Mouse (Mus musculus): ENCODE data around the gene Rnf169.
"Not testable (repeated sequence)": the region's sequence is repeated elsewhere in the genome, so short reads cannot be mapped to it uniquely, and the experiment has no call there.

Gene Rnf169

DNA sequence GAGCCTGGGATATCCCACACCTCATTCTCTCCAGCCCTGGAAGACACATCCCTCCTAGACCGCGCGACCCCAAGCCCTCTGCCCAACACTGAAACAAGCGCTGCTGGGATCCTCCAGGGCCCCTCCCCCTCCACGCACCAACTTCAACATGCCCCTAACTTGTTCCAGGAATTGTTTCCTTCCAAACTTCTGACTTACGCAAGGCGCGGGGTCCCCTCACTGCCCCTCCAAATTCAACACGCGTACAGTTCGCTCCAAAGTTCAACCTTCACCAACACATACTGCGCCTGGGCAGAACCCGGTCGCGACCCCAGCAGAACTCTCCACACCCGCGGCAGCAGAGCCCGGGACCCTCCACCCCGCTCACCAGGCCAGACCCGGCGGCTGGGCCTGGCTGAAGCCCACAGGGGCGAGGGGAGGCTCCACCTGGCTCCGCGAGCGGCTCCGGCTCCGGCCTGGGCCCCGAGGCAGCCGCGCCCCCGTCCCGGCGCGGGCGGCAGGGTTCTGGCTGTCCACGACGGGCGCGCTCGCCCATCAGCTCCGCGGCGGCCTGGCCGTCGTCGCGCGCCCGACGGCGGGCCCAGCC, 609 bp downstream of the Rnf169 start:
- DNase-seq (ENCODE audit: low spot score in 2 of 2), result no peak

DNA sequence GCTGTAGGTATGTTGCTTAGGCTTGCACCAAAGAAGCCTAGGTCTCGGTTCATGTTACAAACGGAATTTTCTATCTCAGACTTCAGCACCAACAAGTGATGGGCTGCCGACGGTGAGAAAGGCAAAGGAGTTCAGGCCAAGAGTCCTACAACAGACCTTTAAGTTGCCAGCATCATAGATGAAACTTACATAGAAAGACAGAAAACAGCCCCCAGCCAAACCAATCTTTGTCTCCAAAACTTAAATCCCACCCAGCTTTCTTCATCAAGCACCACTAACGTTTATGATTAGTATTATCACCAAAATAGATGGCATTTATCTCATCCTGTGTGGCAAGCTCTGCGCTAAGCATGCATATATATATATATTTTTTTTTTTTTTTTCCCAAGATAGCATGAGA, 1.2 kb downstream of the Rnf169 start:
- DNase-seq (ENCODE audit: low spot score in 2 of 2), result no peak

DNA sequence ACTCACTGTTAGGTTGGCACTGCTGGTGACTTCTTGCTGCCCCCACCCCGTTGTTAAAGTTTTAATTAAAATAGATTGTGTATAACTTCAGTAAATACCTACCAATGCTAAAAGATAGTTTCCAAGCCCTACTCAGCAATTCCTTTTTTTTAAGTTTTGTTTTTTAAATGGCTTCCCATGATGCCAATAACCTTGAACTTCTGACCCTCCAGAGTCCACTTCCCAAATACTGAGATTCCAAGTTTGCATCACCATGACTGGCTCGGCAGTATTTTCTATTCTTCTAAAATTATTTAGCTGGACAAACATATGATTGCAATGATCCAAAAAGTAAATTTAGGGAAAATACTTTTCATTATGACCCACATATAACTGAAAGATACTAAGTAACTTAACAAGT, 2.2 kb downstream of the Rnf169 start:
- no peak for DNase-seq (ENCODE audit: low spot score in 2 of 2)

DNA sequence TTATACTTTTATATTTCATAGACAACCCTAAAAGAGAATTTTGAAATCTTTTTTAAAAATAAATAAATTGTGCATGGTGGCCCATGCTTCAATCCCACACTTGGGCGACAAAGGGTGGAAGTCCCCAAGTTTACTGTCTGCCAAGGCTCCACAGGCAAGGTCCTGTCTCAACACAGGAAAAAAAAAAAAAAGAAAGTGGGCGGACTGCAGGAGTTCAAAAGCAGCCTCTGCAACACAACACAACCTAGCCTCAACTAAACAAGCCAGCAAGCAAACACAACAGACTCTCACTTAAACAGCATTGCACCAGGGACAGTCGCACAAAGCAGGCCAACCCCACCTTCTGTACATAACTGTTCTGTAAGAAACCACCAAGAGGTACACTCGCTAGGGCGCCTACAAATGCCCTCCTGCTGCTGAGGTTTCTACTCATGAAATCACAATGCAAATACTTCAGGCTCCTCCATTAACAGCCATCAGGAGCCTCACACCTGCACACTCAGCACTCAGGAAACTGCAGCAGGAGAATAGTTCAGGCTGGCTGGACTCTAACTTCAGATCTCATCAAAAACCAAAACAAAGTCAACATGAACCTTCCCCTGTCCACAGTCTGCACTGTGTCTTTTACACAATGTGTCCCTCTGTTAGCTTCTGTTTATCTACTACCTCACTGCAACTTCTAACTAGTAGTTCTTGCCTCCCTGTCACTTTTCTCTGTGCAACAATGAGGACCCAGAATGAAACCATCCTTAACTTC, 4.3 kb downstream of the Rnf169 start:
- no peak for DNase-seq (ENCODE audit: low spot score in 2 of 2)

DNA sequence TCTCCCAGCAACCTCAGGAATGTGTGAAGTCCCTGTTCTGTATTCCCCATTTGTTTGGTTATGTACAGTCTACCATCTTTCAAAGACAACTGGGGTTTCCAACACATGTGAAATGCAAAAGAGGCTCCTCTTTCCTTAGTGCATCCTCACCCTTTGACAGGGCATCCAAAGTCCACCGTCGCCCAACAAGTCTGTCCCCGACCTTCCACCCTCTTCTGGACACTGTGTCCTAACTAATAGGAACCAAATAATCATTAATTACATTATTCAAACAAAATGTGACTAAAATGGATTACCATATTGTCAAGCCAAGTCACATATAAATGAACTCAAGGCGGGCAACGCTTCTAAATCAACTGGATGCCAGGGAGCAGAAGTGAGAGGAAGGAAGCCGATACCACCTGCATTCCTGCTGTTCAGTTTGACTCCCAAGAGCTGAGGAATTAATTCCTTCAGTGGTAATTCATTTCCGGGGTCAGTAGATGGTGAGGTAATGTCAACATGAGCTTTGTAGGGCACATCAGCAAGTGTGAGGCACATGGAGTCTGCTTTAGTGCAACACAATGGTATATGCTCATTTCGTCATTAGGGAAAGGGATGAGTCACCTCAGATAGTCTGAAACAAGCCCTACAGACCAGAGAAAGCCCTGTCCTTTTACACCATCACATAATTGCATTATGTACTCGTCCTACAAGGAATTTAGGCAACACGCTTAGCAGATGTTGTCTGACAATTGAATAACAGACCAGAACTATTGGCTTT, 5.9 kb downstream of the Rnf169 start:
- DNase-seq (ENCODE audit: low spot score in 2 of 2), result no peak

DNA sequence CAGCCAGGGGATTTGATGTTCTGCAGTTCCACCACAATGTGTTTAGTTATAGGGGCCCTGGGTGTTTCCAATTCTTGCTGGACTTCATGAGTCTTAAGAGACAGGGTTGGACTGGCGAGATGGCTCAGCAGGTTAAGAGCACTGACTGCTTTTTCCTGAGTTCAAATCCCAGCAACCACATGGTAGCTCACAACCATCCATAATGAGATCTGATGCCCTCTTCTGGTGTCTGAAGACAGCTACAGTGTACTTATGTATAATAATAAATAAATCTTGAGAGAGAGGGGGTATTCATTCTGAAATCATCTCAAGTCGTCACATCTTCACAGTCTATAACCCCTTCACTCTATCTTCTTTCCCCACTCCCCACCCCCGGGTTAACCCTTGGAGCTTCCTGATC, 7.3 kb downstream of the Rnf169 start:
- not testable (repeated sequence) for DNase-seq (ENCODE audit: low spot score in 2 of 2)

DNA sequence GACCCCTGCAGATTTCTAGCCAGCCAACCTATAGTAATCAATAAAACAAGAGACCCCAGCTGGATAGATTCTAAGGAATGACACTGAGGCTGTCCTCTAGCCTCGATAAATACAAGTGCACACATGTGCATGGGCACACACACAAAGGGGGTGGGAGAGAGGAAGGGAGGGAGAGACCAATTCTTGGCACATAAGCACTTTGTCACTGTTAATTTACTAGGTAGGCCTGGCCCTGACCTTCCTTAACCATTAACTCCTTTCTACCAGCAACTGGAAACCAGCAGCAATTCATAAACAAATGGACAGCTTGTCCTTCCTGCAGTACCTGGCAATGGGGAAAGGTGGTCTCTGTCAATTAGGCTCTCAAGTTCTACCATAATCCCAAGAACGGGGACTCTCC, 8.3 kb downstream of the Rnf169 start:
- DNase-seq (ENCODE audit: low spot score in 2 of 2), result no peak

DNA sequence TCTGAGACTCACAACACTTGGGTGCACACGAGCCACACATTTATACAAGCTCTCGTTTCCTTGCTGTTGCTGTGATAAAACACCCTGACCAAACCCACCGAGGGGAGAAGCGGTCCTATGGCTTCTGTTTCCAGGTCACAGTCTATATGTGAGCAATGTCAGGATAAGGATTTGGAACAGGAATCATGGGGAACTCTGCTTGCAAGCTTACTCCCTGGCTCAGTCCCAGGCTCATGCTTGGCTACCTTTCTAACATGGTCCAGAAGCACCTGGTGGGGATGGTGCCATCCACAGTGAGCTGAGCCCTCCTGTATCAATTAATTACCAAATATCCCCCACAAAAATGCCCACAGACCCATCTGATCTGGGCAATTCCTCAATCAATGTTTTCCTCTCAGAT, 11.1 kb downstream of the Rnf169 start:
- DNase-seq (ENCODE audit: low spot score in 2 of 2), result no peak

DNA sequence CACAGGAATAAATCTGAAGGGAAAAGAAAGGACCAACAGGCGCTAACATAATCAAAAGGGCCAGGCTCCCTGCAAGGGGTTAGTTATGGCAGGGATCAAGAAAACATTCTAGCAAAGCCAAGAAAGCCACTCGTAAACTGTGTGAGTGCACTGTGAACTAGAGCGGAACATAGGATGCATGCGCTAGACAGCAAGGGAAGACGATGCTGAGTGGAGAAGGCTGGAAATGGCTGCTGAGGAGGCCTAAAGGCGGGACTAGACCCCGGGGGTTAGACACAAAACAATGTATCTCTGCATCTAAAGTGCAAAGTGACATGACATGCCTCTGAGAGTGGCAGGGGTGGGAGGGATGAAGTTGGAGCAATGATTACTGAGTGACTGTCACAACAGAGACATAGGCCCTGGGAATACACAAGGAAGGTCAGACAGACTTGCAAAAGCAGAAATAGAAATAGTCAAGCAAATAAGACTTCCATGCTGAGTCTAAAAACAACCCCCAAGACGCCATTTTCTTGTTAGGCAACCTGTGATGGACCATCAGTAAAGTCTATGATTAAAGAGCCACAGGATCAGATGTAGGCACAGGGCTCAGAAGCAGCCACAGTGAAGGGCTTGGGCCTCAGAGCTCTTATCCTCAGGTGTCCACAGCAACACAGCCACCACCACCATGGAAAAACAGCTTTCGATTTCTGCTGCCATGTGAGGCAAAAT, 14.1 kb downstream of the Rnf169 start:
- DNase-seq (ENCODE audit: low spot score in 2 of 2), result no peak

DNA sequence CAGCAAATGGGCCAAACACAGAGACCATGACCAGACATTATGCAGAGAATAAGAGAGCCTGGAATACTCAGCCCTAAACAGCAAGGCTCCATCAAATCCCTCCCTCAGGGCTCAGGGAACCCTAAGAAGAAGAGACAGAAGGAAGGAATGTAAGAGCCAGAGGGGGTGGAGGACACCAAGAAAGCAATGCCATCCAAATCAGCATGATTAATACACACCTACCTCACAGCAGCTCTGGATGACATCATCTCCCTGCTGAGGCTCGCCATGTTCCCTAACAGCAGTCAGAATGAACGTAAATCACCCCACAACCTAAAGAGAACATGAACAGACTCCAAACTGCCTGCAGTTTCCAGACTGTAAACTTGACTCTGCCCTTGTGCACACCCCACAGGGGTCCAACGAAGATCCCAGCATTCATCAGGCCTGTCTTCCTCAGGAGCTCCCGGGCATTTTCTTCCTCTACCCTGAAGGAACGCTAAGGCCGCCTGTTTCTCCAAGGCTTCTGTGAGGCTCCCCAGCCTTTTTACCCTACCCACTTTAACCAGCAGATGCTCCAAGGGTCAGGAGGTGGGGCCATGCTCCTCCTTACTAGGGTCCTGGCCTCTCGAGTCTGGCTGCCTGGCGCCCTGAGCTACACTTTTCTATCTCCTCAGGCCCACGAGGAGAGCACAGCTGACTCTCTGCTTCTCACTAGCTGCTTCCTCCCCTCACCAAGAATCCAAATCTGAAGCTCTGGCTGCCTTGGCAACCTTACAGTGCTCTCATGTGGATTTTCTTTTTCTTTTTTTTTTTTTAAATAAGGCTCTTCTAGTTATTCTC, 15.0 kb downstream of the Rnf169 start:
- DNase-seq (ENCODE audit: low spot score in 2 of 2), result peak in 1 of 2 experiments; percentile 71

DNA sequence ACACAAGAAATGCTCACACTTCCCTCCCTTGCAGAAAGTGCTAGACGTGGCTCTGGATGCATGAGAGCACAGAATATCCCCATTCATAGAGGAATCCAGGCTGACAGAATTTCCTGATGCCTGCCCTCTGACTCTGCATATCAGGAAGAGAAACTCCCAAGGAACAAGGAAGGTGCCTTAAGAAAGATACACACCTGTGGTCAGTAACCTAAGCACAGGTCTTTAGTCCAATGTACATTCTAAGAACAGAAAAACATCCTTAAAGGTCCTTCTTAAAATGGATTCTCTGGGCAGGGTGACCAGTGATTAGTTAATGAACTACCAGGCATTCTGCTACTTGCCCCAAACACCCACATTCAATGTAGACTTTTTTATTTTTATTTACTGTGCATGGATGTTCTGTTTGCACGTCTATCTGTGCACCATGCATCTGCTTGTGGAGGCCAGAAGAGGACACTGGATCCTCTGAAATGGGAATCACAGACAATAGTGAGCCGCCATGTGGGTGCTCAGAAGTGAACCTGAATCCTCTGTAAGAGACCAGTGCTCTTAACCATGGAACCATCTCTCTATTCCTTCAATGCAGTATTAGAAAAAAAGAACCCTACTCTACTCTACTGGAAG, 16.9 kb downstream of the Rnf169 start:
- no peak for DNase-seq (ENCODE audit: low spot score in 2 of 2)

DNA sequence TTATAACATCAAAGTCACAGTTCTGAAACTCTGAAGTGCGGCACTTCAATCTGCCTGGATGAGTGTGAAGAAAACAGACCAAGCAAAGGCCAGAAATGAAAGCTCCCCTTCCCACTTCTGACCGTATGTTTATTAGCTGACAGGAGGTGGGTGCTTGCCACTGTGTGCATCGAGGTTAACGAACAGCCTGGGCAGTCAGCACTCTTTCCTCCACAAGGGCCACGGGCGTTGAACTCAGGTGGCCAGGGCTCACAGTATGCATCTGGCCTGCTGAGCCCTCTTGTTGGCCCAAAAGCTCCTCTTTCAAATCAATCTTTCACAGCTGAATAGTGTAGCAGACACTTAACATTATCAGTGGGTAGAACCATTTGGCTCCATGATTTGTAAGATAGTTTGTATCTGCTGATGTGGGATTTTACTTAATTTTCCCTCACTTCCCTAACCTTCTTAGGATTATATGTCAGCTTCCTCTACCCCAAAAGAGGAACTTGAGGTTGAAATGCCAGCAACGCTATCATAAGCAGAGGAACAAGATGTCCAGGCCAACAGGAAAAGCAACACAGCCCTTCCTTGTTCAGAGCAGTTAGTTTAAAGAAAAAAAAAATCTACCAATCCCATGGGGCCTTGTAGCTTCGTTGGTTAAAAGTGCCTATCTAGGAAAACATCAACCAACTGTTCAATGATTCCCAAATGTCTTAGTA, 17.6 kb downstream of the Rnf169 start:
- no peak for DNase-seq (ENCODE audit: low spot score in 2 of 2)

DNA sequence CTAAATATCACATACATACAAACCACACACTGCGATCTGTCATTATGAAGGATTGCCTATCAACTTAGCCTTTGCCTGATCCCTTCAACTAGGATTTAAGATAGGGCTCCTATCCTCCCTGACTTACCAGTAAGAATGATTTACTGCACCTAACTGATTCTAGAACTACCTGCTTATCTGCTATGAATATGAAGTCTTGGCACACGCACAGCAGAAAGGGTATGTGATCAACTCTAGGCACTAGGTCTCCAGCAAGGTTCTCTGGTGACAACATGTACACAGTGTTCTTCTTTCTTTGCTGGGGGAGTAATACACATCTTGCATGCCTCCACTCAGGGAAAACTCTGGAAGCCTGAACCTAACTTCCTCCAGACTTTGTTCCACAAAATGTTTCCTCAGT, 18.7 kb downstream of the Rnf169 start:
- DNase-seq (ENCODE audit: low spot score in 2 of 2), result no peak

DNA sequence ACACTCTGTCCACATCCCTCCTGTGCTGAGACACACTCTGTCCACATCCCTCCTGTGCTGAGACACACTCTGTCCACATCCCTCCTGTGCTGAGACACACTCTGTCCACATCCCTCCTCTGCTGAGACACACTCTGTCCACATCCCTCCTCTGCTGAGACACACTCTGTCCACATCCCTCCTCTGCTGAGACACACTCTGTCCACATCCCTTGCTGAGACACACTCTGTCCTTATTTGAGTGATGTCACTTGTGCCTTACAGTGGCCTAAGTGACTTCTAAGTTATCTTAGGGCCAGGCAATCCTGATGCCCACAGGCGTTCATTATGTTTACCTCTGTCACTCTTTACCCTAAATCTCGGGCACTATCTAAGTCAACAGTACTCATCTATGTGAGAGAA, 19.7 kb downstream of the Rnf169 start:
- DNase-seq (ENCODE audit: low spot score in 2 of 2), result not testable (repeated sequence)

DNA sequence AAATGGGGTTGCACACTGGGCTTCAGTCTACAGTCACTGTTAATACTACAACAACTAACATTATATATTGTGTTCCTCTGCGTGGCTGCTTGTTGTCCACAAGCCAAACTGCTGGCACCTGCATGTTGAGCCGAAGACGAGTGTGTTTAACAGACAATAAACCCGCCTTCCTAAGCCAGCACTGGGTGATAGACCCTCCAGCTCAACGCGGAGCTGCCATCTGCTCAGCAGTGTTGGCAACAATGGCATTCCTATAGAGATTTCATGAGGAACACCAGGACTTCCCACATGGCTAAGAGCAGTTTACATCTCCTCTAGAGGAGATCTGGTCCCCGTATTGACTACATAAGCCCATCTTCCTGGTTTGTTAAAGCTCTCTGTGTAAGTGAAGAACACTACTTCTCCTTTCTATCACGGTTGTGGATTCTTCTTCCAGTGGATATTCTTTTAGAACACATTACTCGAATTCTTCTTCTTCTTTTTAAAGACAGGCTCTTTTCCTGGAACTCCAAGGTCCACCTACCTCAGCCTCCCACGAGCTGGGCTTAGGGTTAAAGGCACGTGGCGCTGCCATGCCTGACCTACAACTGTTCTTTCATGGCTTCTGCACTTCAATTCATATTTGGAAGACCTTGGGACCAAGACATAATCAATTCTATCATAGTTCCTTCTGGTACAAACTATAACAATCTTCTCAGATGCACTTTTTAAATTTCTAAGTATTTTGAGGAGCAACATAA, 22.9 kb downstream of the Rnf169 start:
- DNase-seq (ENCODE audit: low spot score in 2 of 2), result no peak

DNA sequence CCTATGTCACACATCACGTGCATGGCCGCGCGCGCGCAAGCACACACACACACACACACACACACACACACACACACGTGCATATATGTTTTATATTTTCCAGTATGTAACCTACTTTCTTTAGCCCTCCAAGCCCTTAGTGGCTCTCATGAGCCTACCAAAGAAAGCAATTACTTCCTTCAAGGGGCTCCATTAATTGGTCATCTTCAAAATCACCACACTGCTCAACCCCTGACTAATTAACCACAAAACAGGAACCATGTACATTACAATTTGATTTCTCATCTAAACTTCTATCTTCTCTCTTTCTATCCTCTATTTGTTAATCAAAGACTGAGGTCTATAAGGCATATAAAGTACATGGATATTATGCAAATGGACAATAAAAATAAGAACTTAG, 24.2 kb downstream of the Rnf169 start:
- no peak for DNase-seq (ENCODE audit: low spot score in 2 of 2)

DNA sequence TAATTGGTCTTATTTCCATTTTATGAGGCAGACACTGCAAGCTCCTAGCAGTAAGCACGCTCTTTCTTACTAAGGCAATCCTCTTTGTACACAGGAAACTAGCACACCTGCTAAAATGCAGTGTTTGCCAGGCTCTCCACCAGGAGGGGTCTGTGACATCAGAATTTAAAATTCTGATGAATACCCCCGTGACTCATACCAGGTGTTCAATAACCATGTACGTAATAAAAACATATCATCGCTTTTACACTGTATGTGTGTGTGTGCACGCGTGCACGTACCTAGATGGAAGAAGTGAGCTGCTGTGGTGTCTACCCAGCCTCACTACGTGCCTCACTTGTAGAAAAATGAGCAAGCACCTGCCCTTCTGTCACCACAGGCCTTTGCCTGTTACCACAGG, 26.0 kb downstream of the Rnf169 start:
- no peak for DNase-seq (ENCODE audit: low spot score in 2 of 2)

DNA sequence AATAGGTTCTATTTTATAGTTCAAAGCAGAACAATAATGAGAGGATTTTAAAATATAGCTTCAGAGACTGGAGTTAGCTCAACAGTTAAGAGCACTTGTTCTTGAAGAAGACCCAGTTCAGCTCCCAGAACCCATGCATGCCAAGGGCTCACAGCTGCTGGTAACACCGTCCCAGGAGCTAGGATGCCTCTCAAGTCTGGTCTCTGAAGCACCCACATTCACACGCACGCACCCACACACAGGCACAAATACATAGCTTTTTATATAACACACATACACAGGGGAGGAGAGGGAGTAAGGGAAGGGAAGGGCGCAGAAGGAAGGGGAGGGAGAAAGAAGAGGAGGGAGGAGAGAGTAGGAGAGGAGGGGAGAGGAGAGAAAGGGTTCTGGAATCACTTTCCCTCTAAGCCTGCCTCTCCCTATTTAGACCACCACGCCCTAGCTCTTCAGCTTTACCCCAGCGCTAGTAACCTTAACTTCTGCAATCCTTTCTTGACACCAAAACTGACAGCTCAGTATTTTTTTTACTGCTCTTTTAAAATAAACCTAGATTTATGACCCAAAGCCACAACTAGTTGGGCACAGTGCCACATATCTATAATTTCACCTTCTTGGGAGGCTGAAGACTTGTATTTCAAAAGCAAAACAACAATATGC, 26.7 kb downstream of the Rnf169 start:
- DNase-seq (ENCODE audit: low spot score in 2 of 2), result peak; percentile 85

DNA sequence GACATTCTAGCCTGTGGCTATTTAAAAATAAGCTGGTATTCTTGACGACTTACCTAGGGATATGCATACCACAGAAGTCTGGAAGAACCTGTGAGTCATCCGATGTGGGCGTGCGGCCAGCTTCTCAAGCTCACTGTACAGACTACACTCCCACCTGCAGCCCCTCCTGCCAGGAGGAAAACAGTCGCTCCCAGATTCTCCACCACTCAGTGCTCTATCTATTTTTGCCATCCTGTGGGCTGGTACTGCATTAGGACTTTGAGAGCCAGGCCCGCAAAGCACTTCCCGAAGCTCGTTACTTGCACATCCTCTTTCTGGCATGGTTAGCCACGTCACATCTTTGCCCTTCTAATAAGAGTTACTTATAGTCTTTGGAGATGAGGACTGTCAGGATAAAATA, 32.9 kb downstream of the Rnf169 start:
- peak; percentile 87 to 93 for DNase-seq (ENCODE audit: low spot score in 2 of 2)
